Mouse (Mus musculus) heart, embryonic 11.5 days (tissue): ENCODE data around the gene 4933424G06Rik. TPM values are rescaled to one million over a fixed set of nuclear protein-coding genes. Genes with fewer than 3 reads are reported as not detected.

Source experiments
- microRNA-seq: library from miRNA; unstranded; fragments of <30 nt; microRNA quantifications from one replicate; pipeline ENCODE4, GENCODE M21; 2016; ENCODE audit warnings: borderline number of aligned reads
- polyA plus RNA-seq: library from polyadenylated mRNA; unstranded; fragments of >200 nt; fragmentation: Nextera tagmentation; extraction: Ambion mirVana; gene quantifications from 2 replicates; pipeline ENCODE4 v1.2.1, GENCODE M21; 2014

The 4933424G06Rik gene
- polyA plus RNA-seq, 1 experiment from 2014 or later = not detected

Small RNAs within 50 kb of the gene (microRNA-seq; reads per million reads assigned to microRNA genes)
- not detected for gene Gm24133

Other genes with a start within 250 kb of the 4933424G06Rik start
- gene Cnnm4, start 238.5 kb upstream of the 4933424G06Rik start, polyA plus RNA-seq = 6.6 and 6.9 TPM in 2 replicates
- 2.5 and 3.9 TPM in 2 replicates for gene Cnnm3, start 198.3 kb upstream of the 4933424G06Rik start, polyA plus RNA-seq
- gene Ankrd23, start 173.3 kb upstream of the 4933424G06Rik start, polyA plus RNA-seq = 9.8 and 13.6 TPM in 2 replicates
- 0.44 TPM in 1 of 2 replicates, not detected in the other for gene Gm42417, start 170.7 kb upstream of the 4933424G06Rik start, polyA plus RNA-seq
- gene Ankrd39, start 162.7 kb upstream of the 4933424G06Rik start, polyA plus RNA-seq = 19.9 and 25.1 TPM in 2 replicates
- 0.96 and 2.1 TPM in 2 replicates for gene Sema4c, start 151.8 kb upstream of the 4933424G06Rik start, polyA plus RNA-seq
- 3.5 and 3.7 TPM in 2 replicates for gene Fam178b, start 27.0 kb upstream of the 4933424G06Rik start, polyA plus RNA-seq
- gene Cox5b, start 18.7 kb upstream of the 4933424G06Rik start, polyA plus RNA-seq = 1,165 and 1,189 TPM in 2 replicates
- 79.4 and 99.8 TPM in 2 replicates for gene Actr1b, start 4.3 kb downstream of the 4933424G06Rik start, polyA plus RNA-seq
- gene Zap70, start 51.6 kb downstream of the 4933424G06Rik start, polyA plus RNA-seq = 0.18 and 0.26 TPM in 2 replicates
- 10.6 and 11.4 TPM in 2 replicates for gene Tmem131, start 233.5 kb downstream of the 4933424G06Rik start, polyA plus RNA-seq